Mouse (Mus musculus) left cerebral cortex, adult 11 months (tissue): ENCODE measurements around the gene Tlr8.
"Not testable (repeated sequence)": the region's sequence is repeated elsewhere in the genome, so short reads cannot be mapped to it uniquely, and the experiment has no call there.

Experiments
- DNase-seq: peaks from one replicate; pipeline ENCODE4 v3.0.0; 2022; ENCODE audit warnings: low spot score

Tlr8 gene

DNA sequence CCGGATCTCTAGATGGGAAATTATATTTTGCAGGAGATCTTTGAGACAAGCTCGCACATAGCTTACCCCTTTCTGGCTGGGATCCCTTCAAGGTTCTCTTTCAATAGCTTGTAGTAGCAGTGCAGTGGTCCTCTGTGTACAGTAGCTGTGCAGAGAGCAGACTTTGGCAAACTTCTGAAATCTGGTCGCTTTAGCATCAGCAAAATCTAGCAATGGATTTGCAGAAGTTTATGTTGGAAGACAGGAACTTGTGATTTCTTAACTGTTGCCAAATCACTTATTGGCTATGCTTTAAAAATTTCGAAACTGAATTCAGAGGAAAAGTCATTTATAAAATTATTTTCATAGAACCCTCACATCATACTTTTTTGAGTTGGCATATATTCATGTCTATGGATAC lies at the start of gene Tlr8:
Tlr8 (minus strand) TSS at position 244 of the 400 bp plus-strand sequence.
- DNase-seq = no peak

DNA sequence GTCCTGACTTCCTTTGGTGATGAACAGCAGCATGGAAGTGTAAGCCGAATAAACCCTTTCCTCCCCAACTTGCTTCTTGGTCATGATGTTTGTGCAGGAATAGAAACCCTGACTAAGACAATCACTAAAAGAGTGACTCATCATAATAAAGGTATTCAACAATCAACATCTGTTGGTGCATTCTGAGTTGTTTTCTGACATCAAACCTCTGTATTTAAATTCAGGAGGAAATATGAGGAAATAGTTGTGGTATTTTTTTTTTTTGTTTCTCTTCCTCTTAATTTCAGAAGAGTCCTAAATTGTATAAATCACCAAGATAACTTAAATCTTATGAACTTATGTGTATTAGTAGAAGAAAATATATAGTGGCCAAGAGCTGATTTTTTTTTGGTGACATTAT lies 37.9 kb upstream of the Tlr8 start:
- DNase-seq = not testable (repeated sequence)

DNA sequence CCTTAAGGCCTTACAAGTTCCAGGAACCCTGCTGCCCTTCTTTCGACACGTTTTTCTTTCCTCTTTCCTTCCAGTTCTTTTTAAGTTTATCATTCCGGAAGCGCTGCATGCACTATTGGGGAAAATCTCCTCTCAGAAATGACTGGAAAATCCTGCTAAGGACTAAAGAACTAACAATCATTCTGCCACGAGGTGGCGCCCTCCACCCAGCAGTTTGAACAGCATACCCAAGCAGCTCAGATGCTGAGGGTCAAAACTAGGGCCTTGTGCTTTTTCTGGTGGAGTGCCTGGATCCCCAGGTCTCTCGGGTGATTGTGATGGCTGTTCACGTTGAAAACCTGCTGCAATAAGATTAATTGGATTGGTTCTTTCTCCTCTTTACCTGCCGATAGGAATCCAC lies 12.8 kb upstream of the Tlr8 start:
- peak; percentile 19 for DNase-seq

DNA sequence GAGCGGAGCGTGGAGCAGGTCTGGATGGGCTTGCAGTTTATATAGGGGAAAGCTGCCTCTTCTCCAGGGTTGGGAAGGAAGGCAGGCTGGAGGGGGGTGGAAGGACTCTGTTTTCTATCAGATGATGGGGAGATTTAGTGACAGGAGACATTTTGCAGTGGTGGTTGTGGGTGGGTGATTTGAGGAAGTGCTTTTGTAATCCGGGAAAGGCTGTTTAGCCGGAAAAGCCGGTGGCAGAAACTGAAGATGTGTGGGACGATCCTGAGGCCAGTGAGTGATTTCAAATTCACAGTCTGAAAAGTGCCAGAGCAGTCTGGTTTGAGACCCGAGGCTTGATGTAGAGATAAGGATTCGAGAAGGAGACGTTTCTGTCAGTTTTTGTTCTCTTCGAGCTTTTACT lies 12.4 kb upstream of the Tlr8 start:
- no peak for DNase-seq

DNA sequence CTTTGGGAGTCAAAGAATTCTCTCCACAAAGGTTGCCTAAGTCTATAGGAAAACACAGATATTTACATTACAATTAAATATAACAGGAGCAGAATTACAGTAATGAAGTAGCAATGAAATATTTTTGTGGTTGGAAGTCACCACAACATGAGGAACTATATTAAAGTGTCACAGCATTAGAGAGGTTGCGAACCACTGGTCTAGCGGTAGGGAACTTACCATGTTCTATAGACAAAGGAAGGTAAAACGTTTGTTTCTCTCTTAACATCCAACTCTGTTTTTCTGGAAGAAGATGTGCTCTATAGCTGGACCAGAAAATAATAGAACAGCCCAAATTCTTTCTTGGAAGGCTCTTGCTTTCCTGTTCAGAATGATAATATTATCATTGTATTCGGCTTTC lies 599 bp downstream of the Tlr8 start:
- DNase-seq = no peak

DNA sequence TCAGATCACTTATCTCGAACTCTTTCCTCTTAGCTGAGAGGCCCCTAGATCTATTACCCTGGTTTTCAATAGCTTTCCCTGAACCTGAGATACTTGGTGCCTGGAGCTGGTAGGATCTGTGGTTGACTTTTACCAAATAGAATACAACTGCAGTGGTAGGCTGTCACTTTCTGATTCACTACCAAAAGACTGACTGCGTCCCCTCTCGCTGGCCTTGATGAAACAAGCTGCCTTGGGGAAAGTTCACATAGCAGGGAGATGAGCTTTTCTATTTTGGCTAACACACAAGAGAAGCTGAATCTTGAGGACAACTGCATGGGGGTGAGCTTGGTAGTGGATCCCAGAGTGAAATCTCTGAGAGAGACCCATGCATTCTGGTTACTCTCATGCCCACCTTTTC lies 22.4 kb downstream of the Tlr8 start:
- no peak for DNase-seq

DNA sequence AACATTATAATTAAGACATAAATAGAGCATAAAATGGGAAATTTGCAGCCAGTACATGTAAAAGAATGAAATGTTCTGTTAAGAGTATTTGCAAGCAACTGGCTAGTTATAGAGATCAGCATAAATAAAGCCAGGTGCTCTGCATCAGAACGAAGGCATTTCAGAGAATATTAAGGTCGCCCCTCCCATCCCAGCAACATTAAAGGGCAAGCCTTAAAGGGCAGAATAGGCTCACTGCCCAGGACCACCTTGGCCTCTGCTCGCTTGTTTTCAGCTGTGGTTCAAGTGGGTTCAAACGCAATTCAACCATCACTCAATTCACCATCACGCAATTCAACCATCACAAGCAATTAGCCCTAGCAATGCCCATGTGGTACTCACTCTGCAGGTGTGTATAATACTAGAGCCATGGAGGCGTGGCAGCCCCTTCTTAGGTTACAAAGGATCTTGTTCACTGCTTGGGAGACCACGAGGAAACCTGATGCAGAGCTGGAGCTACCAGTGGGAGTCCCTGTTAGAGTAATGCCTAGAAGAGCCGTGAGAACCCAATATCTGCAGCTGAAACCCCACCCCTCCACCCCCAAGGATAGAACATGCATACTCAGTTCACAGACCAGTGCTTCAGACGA lies 24.7 kb downstream of the Tlr8 start:
- no peak for DNase-seq

DNA sequence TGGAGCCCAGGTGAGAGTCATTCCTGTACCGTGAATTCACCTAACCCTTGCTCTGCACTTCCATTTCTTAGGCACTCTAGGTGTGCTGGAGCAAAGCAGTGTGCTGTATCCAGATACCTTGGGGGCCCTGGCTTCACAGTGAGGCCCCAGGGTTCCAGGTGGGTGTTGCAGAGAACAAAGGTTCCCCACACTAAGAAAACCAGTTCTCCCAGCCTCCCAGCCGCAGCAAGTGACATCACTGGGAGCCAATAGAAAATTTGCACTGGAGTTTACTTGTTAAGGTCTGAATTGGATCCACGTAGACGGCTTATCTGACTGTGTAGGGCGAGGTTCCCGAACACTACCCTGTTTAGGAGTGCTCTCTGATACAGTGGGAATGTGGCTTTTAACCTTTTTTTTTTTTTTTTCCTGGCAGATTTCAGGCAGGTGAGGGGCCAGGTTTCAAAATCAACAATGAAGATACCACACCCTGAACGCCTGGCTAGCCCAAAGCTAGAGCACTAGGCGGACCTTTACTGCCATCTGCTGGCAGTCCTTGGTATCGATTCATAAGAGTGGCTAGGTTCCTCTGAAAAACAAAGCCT lies 30.9 kb downstream of the Tlr8 start:
- no peak for DNase-seq

DNA sequence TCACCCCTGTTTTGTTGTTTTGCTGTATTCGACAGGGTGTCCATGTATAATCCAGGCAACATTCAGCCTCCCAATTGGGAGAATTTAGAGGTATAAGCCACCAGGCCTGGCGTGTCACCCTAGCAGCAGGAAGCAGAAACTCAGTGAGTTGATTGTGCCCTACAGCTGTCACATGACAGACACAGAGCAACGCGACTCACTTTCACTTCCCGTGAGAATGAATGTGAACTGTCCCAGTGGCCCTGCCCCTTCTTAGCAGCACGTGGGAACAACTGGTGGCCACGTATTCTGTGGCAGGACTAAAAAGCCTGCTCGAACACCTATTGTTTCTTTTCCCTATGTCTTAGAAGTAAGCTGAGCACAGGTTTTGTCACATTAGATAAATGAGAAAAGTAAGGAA lies 33.0 kb downstream of the Tlr8 start:
- no peak for DNase-seq

DNA sequence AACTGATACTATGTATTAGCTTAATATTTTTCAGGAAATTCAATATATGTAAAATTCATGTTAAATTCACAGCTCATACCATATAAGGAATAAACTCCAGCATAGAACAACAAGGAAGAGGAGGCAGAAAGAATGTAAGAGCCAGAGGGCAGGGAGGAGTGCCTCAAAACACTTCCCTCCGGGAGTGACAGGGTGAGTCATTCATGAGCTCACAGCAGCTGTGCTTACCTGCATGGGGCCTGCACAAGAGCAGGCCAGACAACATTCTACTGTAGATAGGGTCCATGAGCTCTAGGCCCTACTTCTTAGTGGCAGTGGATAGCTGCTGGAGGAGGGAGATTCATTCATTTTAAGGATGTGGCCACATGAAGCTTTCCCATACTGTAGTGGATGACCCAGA lies 34.3 kb downstream of the Tlr8 start:
- DNase-seq = no peak

DNA sequence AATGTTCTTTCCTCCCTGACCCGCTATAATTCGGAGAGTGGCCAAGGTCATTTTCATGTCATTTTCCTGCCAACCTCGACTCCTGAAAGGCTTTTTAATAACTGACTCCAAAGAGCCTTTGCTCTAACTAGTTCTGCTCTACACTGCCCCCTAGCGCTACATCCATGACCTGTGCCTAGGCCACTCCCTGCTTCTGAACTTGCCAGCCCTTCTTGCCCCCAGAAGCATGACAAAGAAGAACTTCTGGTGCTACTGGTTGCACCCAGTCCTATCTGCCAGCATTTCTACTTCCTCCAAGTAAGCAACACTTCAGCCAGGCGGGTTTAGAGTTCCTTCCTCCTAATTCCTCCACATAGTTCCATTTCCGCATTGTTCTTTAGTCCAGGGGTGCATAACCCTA lies 34.9 kb downstream of the Tlr8 start:
- no peak for DNase-seq

DNA sequence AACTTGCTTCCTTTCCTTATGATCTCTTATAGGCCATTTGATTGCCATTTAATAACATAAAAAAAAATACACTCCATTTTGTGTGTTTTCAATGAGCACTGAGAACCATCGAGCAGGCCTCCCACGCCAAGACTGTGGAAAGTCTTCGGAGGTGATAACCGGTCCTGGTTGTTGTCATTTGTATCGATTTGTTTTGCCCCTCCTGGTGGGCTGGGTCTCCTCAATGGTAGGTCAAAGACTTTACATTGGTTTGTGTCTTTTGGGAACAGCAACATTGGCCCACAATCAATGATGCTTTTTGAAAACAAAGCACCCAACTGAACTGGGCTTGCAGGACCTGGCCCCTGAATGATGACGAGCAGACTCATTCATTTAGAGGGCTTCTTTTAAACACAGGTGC lies 36.4 kb downstream of the Tlr8 start:
- DNase-seq = no peak

DNA sequence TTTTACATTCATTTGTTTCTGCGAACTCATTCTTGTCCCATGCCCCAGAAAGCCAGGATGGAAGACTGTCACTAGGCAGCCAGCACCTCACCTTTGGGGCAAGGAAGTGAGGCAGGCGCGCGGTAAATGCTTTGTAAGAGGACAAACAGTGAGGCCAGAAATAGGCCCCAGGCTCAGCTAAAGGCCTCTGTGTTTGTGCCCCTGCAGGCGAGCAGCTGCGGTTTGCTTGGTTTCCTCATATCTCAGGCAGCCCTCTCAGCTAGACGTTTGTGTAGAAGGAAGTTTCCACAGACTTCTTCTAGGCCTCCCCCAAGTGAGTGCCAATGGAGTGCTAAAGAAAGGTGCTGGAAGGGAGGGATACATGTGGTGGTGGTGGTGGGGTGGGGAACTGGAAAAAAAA lies 37.0 kb downstream of the Tlr8 start:
- no peak for DNase-seq

DNA sequence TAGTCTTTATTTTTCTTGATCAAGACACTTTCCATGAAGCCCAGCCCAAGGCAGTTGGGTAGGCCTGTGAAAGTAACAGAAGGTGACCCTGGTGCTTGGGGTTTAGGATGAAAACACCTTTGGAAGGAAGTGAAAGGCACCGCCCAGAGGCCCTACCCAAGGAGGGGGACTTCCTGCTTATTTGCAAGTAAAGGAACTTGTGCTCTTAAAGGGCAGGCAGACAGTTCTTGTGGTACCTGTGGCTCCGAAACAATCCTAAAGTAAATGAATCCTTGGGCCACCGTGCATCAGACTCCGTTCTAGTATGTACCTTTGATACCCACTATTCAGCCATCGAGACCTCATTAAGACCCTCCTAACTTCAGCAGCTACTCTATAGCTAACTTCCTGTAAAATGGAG lies 37.6 kb downstream of the Tlr8 start:
- DNase-seq = no peak

DNA sequence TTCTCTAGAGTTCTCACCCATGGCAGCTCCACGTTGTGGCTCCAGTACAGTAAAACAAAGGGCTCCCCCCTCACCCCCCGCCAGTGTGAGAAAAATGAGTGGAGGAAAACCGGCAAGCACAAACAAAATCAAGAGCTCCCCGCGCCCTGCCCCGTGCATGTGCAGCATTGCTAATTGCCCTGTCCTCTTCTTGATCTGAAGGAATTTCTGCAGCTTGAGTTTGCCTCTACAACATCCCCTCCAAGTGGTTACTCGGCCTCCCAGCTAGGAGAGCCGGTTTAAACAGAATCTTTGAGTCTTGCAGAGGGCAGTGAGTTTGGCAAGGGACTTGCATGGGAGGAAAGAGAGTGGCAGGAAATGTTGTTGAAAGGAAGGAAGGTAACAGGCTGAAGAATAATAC lies 51.4 kb downstream of the Tlr8 start:
- no peak for DNase-seq

DNA sequence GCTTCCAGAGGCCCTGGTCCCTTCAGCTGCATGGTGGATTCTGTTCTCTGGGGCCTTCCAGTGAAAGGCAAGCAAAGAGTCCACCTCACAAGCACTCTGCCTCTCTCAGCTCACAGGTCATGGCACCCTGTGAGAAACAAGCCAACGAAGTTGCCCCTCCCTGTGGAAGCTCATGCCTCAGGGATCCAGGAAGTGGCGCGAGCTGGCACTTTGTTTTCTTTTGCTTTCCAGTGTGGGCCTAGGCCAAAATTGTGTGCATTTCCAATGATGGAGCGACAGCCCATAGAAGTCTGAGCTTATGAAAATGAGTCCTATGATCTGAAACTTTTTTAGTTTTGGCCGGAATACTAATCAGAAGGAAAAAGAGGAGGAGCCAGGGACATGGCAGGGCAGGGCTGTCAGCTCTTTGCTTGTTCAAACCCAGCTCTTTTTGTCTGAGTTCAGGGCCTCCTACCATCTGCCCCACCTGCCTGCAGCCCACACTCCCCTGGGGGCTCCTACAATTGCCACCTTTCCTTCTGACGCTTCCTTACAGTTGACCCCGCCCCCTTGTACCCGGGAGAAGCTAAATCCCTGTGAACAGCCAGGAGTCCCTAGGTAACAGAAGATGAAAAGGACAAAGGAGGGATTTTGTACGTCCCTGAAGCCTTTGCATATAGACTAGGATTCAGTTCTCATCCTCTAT lies 52.1 kb downstream of the Tlr8 start:
- no peak for DNase-seq

DNA sequence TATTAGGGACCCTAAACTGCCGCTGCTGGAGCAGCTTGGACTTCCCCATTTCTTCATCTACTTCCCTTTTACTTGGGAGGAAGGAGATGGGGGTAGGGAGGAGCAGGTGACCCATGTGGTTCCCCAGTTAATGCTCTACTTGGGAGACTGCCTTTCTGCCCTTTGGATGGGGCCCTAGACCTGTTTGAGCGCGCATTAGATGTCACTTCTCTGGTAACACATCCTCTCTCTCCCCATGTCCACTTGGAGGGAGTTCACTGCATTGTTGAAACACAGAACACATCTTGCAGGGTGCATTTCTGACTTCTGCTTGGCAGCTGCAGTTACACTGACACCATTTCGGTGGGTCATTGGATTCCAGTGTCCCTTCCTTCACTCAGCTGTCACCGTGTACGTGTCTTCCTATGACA lies 53.8 kb downstream of the Tlr8 start:
- DNase-seq = no peak

DNA sequence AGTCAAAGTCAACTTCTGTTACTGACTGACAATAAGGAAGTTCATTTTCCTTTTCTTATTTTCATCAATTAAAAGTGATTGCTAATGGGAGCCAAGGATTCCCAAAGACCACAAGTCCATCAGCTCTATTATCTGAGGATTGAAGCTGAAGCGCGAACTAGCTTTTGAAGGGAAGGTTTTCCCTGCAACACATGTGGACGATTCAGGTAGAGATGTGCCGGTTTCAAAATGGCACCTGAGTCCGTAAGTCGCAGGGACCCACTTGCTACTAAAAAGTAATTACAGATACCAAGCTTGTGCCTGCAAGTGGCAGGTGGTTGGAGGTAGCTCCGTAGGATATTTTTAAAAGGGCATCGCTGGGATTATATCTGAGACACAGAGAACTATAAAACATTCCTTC lies 54.3 kb downstream of the Tlr8 start:
- no peak for DNase-seq

DNA sequence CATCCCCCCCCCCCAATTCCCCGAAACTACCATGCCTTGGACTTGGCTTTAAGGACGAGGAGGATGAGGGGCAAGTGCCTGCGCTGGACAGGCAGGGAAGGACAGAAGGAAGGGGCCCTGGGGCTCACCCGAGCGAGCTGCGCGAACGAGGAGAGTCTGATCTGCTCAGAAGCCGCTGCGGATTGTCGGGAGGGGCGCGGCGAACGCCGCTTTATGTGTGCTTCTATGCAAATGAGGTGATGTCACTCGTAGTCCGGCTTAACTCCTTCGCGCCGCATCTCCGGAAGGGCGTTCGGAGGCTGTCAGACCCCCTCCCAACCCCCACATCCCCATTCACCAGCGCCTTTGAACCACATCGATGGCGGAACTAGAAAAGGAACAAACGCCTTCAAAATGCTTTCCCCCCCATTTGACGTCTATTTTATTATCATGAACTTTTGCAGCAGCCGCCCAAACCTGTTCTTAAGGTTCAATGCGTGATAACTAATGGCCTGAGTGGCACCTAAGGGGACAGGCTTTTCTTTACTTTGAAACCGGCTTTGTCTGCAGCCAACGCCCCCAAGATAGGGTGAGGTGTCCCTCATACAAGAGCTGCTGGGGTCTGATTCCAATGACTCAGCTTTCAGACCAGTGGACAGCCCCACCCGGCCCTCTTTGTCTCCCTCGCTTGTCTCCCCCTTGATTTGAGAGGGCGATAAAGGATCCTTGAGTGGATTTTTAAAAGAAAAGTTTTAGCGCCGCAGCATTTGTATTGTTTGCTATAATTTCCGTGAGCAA lies 55.0 kb downstream of the Tlr8 start, which contains the start of gene Tmsb4x:
Tmsb4x (minus strand) TSS at position 338 of the 777 bp plus-strand sequence.
- peak; percentile 62 for DNase-seq

DNA sequence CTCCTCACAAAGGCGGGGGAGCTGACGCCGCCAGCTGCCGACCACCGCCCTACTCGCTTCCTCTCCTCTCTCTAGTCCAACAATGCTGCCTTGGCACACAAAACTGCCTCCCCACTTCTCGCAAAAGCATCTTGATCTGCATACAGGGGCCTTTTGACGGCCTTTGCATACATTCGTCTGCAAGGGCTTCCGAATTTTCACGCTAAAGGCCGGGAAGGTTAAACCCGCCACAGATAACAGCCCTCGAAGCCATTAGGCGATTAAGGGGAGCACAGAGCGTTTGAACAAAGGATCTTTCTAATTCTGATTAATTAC lies 55.7 kb downstream of the Tlr8 start:
- no peak for DNase-seq

DNA sequence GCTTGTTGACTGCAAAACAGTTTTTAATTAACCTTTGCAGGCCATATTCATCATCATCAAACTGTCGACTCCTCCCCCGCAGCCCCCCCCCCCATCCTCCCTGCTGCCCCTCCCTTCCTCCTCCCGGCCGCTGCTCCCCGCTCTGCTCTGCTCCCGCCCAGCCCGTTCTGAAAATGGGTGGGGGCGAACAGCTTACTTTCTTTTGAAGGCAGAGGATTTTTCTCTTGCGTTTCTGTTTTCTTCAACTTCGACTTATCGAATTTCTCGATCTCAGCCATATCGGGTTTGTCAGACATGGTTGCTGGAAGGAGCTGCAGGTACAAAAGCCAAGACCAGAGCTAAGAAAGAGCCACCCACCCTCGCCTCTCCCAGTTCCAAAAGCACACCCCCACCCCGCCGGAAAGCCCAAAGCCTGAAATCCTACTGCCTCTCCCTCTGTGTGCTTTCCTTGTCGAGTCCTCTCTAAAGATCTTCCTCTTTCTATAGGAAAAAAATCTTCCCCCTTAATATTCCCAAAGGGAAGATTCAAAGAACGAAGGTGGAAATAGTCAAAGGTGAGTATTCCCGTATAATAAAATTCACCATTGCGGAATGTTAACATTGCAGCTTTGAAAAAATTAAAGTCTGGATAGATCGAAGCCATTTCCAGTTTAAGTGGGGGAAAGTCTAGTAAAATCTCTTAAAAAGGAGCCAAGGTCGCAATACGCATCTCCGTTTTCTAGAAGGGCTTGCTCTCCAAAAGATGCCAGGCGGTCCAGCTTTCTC lies 56.2 kb downstream of the Tlr8 start:
- DNase-seq = no peak

DNA sequence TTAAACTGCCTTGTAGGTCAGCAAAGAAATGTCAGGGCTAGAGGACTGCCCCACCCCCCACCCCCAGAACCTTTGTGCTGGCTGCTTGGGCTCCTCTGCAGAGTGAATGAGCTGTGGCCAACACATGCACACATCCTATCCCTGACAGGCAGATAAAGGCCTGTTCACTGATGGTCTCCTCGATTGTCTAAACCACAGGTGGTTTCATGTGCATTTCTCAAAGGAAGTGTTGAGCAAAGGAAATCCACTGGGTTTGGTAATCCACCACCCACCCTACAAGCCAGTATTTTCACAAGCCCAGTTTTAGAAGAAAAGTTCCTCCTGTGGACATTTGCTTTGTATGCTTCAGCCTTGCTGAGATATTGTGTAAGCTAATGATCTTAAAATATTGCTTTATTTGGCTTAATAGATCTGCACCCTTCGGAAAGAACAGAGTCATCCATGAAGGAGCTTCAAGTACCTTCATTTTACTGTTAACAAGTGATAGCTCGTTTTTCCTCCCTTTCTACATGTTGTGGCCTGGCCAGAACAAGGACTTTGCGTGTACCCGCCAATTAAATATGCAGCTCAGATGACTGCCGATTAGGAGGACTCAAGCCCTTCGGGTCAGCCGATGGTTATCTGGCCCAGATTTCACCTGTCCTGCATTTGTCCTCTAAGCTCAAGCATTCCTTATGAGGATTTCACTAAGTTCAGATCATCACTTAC lies 58.2 kb downstream of the Tlr8 start:
- DNase-seq = no peak
